Mouse (Mus musculus) liver, postnatal 0 days (tissue): ENCODE measurements at regions not wholly inside any gene's neighbourhood (a gene's known extent, or its start where the extent isn't known, plus 50 kb on each side); places are given as distances from the start of the nearest gene placed in this dataset.

Experiments
- ATAC-seq: fragments of 200-750 bp; cut with Nextera tagmentation; 2 replicates; pipeline ENCODE4 v1.8.0; 2017; ENCODE audit warnings: mild to moderate bottlenecking, moderate library complexity
- DNase-seq: peaks from one replicate; pipeline ENCODE4 v3.0.0-alpha.2; 2016
- H3K27ac ChIP-seq: fragments of 300-500 bp; sonication (generic); 2 replicates; pipeline ENCODE4 v1.5.1; 2014; ENCODE audit warnings: antibody characterized with exemption, moderate library complexity, mild to moderate bottlenecking, low read depth
- H3K27me3 ChIP-seq: fragments of 300-500 bp; sonication (generic); 2 replicates; pipeline ENCODE4 v1.6.1; 2014; ENCODE audit warnings: low read length, control low read depth, mixed read lengths; ENCODE audit not compliant: insufficient read depth
- H3K36me3 ChIP-seq: fragments of 300-500 bp; sonication (generic); replicated peaks from 2 replicates; pipeline ENCODE4 v1.6.1; 2014; ENCODE audit warnings: mild to moderate bottlenecking, control low read depth, low read length, moderate library complexity, mixed read lengths; ENCODE audit not compliant: insufficient read depth
- H3K4me1 ChIP-seq: fragments of 300-500 bp; sonication (generic); 2 replicates; pipeline ENCODE4 v1.6.1; 2014; ENCODE audit warnings: antibody characterized with exemption, mild to moderate bottlenecking, control low read depth; ENCODE audit not compliant: insufficient read depth
- H3K4me2 ChIP-seq: fragments of 300-500 bp; sonication (generic); 2 replicates; pipeline ENCODE4 v1.6.1; 2014; ENCODE audit warnings: low read depth, mild to moderate bottlenecking, low read length, moderate library complexity, mixed read lengths
- H3K4me3 ChIP-seq: fragments of 300-500 bp; sonication (generic); 2 replicates; pipeline ENCODE4 v1.5.1; 2014; ENCODE audit warnings: low read depth, low read length
- H3K9ac ChIP-seq: fragments of 300-500 bp; sonication (generic); replicated peaks from 2 replicates; pipeline ENCODE4 v1.6.1; 2014; ENCODE audit warnings: mild to moderate bottlenecking, moderate library complexity
- H3K9me3 ChIP-seq: fragments of 300-500 bp; sonication (generic); 2 replicates; pipeline ENCODE4 v1.6.1; 2016; ENCODE audit warnings: mild to moderate bottlenecking, control low read depth, low read length, mixed read lengths
- CTCF ChIP-seq: sonication (generic); IDR thresholded peaks from 2 replicates; pipeline ENCODE4 v1.5.1; 2016; ENCODE audit warnings: antibody characterized with exemption, low read depth
- EP300 ChIP-seq: IDR thresholded peaks from 2 replicates; pipeline ENCODE4 v1.6.1; 2016; ENCODE audit warnings: antibody characterized with exemption, low read depth, mild to moderate bottlenecking
- WGBS: fragments of 180-500 bp; shearing (Covaris S2); extraction: QIAGEN DNeasy Blood & Tissue Kit; methylation state at CpG from one replicate; pipeline ENCODE4 v1.1.7; 2014; ENCODE audit not compliant: insufficient replicate concordance; 5-methylcytosine and 5-hydroxymethylcytosine counted together

GRCm38 (mm10) chr13:119310013-119310412 lies 118.4 kb upstream of the Paip1 start:
- DNase-seq (no peak), ATAC-seq (no peak)
- H3K4me1 ChIP-seq, result no peaks in the 10 kb centered on the region
- no peaks in the 10 kb centered on the region for H3K27me3 ChIP-seq
- no peak overlapping the region for H3K27ac ChIP-seq
- no peak overlapping the region for H3K4me3 ChIP-seq
- 59% methylated on average over 3 of the region's 3 CpGs for WGBS
- no peak for TF ChIP-seq CTCF
- TF ChIP-seq EP300, result no peak
- no peak overlapping the region for H3K9ac ChIP-seq
- no peak overlapping the region for H3K4me2 ChIP-seq
- no peaks in the 10 kb centered on the region for H3K36me3 ChIP-seq
- no peaks in the 10 kb centered on the region for H3K9me3 ChIP-seq

GRCm38 (mm10) chr13:119314356-119314755 lies 114.0 kb upstream of the Paip1 start:
- DNase-seq (no peak), ATAC-seq (no peak)
- Histone ChIP-seq H3K36me3 (no peaks in the 10 kb centered on the region), H3K9me3 (no peaks in the 10 kb centered on the region), H3K4me1 (no peaks in the 10 kb centered on the region), H3K4me3 (no peak overlapping the region), H3K27me3 (no peaks in the 10 kb centered on the region), H3K4me2 (no peak overlapping the region), H3K27ac (no peak overlapping the region), H3K9ac (no peak overlapping the region)
- WGBS, result 67% methylated on average over 3 of the region's 3 CpGs
- TF ChIP-seq EP300, result no peak
- no peak for TF ChIP-seq CTCF

- no peak for DNase-seq
- no peak overlapping the region for H3K4me3 ChIP-seq
- no peak overlapping the region for H3K4me2 ChIP-seq
- H3K36me3 ChIP-seq, result no peaks in the 10 kb centered on the region
- TF ChIP-seq CTCF (no peak), EP300 (no peak)
- ATAC-seq, result no peak
- H3K27me3 ChIP-seq, result no peaks in the 10 kb centered on the region
- no peaks in the 10 kb centered on the region for H3K9me3 ChIP-seq
- WGBS, result 73% methylated on average over 1 of the region's 1 CpGs
- H3K4me1 ChIP-seq, result no peaks in the 10 kb centered on the region
- H3K9ac ChIP-seq, result no peak overlapping the region
- no peak overlapping the region for H3K27ac ChIP-seq
Measured at GRCm38 (mm10) chr13:119318358-119318757, 110.0 kb upstream of the Paip1 start.

GRCm38 (mm10) chr13:119325510-119325909 lies 102.9 kb upstream of the Paip1 start:
- no peaks in the 10 kb centered on the region for H3K36me3 ChIP-seq
- no peak overlapping the region for H3K9ac ChIP-seq
- no peaks in the 10 kb centered on the region for H3K4me1 ChIP-seq
- no peak overlapping the region for H3K4me2 ChIP-seq
- TF ChIP-seq CTCF, result no peak
- no peaks in the 10 kb centered on the region for H3K27me3 ChIP-seq
- no peak for DNase-seq
- no peak for ATAC-seq
- 80% methylated on average over 2 of the region's 2 CpGs for WGBS
- H3K27ac ChIP-seq, result no peak overlapping the region
- no peaks in the 10 kb centered on the region for H3K9me3 ChIP-seq
- H3K4me3 ChIP-seq, result no peak overlapping the region

- no peak overlapping the region for H3K27ac ChIP-seq
- TF ChIP-seq CTCF (no peak), EP300 (no peak)
- no peak overlapping the region for H3K4me3 ChIP-seq
- H3K4me2 ChIP-seq, result no peak overlapping the region
- H3K9ac ChIP-seq, result no peak overlapping the region
- no peaks in the 10 kb centered on the region for H3K9me3 ChIP-seq
- no peaks in the 10 kb centered on the region for H3K4me1 ChIP-seq
- ATAC-seq (peak; percentile 36; the same call in 1 of the 2 replicates), DNase-seq (no peak)
- 68% methylated on average over 5 of the region's 5 CpGs for WGBS
- H3K36me3 ChIP-seq, result no peaks in the 10 kb centered on the region
- no peaks in the 10 kb centered on the region for H3K27me3 ChIP-seq
Measured at GRCm38 (mm10) chr13:119326877-119327625, 101.3 kb upstream of the Paip1 start.

GRCm38 (mm10) chr13:119328731-119329130 lies 99.7 kb upstream of the Paip1 start:
- no peaks in the 10 kb centered on the region for H3K4me1 ChIP-seq
- H3K9ac ChIP-seq, result no peak overlapping the region
- H3K27ac ChIP-seq, result no peak overlapping the region
- no peak overlapping the region for H3K4me3 ChIP-seq
- H3K36me3 ChIP-seq, result no peaks in the 10 kb centered on the region
- ATAC-seq (no peak), DNase-seq (no peak)
- H3K27me3 ChIP-seq, result no peaks in the 10 kb centered on the region
- H3K9me3 ChIP-seq, result no peaks in the 10 kb centered on the region
- H3K4me2 ChIP-seq, result no peak overlapping the region
- no peak for TF ChIP-seq EP300
- no peak for TF ChIP-seq CTCF
- 82% methylated on average over 4 of the region's 4 CpGs for WGBS

GRCm38 (mm10) chr13:119331815-119332214 lies 96.6 kb upstream of the Paip1 start:
- DNase-seq (no peak), ATAC-seq (no peak)
- Histone ChIP-seq H3K36me3 (peaks cover 10% of the 10 kb centered on the region; the same call in 1 of the 2 replicates), H3K4me2 (no peak overlapping the region), H3K27me3 (no peaks in the 10 kb centered on the region), H3K9me3 (no peaks in the 10 kb centered on the region), H3K4me1 (no peaks in the 10 kb centered on the region), H3K27ac (no peak overlapping the region), H3K9ac (no peak overlapping the region), H3K4me3 (no peak overlapping the region)
- WGBS, result 82% methylated on average over 3 of the region's 3 CpGs
- TF ChIP-seq CTCF (no peak), EP300 (no peak)
